Mouse (Mus musculus) gastrocnemius, adult 18-20 months (tissue): ENCODE measurements around the gene Cdh15. TPM values are rescaled to one million over a fixed set of nuclear protein-coding genes. Genes with fewer than 3 reads are reported as not detected.

Source experiments
- DNase-seq: peaks from one replicate; pipeline ENCODE4 v3.0.0; 2021; ENCODE audit warnings: low spot score
- total RNA-seq, 2 experiments: library from RNA; stranded (reverse); gene quantifications; 2 replicates each; pipeline ENCODE4 v1.2.3; 2021

The Cdh15 gene
- total RNA-seq, 2 experiments from 2014 or later: 16.2 to 20.5 TPM

DNA sequence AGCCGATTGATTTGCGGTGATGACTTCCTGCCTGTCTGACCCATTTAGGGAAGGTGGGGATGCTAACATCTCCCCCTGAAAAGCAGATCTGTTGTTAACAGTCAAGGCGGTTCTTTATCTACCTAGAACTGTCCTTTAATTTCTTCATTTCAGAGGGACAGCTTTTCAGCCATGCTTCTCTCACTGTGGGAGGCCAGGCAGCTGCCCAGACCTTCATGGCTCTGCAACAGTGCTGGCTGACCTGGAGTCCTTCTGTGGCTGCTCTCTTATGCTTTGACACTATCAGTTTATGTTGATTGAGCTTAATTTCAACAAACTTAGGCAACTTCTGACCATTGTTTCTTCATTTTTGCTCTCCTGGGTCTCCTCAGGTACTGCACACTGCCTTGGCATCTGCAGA lies 32.5 kb downstream of the Cdh15 start:
- DNase-seq: no peak

DNA sequence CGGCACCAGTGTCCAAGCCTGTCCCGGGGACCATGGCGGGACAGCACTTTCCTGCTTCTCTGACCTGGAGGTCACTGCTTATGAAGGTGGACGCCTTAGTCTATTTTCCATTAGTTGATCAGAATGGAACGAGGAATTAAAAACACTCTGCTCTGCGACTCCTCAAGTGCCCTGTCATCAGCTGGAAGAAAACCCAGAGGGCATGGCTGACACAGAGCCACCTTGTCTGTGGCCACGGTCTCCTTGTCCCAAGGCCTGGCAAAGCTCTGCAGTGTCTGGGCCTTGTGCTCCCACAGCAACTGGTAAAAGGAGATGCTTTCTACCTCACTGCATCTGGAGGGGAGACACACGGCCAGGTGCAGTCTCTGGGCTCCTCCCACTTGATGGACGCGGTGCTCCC lies 35.9 kb downstream of the Cdh15 start:
- no peak for DNase-seq

DNA sequence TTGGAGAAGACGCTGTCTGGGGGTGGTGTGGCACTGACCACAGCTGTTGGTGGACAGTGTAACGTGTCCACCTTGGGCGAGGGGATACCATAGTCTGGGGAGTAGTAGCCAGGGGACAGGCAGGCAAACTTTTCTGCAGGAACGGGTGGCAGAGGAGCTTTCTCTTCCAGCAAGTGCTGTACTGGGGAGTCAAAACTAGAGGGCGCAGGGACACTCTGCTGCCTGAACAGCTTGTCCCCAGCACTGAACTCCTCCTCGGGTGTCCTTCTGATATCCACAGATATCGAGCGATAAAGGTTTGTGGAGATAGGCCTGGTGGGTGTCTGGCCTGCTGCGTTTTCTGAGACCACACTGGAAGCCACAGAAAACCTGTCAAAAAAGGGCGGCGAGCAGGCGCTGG lies 43.7 kb downstream of the Cdh15 start:
- DNase-seq: no peak

DNA sequence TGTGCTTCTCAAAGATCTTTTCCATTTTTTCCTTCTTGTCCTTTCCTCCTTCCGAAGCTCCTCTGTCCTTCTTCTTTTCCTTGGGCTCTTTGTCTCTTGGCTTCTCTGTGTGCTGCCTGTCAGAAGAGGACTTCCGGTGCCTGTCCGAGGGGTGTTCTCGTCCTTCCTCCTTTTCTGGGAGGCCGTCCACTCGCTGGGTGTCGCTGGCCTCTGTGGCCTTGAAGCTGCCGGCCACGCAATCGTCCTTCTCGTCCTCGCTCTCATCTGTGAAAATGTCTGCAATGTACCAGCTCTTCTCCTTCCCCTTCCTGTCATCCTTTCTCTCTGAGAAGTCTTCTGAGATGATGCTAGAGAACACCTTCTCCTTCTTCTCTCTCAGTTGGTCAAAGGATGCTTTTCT lies 45.7 kb downstream of the Cdh15 start:
- no peak for DNase-seq

DNA sequence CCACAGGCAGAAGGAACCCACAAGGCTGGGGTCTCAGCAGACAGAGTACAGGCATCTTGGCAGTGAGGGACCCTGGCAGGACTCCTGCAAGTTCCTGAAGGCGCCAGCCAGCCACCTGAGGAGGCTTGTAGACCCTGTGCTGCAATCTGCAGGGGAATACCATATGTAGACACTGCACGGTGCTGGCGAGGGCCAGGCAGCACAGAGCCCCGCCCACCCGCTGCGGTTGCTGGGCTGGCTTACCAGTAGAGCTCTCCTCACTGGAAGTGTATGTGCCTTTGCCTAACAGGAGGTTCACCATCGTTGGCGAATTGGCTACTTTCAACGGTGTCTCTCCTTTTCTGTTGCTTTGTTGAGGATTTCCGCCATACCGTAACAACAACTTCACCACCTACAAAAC lies 48.6 kb downstream of the Cdh15 start:
- DNase-seq: no peak

DNA sequence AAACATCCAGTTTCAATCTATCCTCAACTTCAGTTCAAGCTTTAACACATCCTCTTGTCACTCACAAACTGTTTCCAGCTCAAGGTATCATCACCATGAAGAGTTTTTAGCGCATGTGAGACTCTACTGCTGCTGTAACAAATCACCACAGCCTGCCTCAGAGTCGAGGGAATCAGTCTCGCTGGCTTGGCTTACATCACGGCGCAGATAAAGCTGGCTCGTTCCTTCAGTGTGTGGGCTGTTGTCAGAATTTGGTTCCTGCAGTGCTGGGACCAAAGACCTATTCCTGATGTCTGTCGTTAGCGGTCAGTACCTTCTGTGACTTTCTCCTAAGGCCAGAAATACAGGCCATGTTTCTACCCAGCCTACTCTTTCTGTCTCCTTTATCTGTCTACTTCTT lies 49.4 kb downstream of the Cdh15 start:
- DNase-seq: no peak

DNA sequence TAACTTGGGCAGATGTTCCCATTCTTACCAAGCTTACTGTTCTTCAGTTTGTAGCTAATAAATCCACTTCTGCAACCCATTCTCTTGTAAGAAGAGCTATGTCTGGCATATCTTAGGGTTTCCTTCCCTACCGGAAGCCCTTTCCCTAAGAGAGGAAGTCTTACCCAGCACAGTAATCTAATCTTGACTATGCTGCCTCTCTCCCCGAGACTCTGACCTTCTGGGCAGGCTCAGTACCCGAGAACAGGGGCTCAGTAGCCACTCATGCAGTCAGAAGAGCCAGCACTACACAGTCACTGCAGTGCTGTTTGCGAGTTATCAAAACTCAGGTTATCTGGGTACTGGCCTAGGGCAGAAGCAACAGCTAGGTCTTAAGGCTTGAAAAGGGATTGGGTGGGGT lies 50.3 kb downstream of the Cdh15 start:
- DNase-seq: no peak

DNA sequence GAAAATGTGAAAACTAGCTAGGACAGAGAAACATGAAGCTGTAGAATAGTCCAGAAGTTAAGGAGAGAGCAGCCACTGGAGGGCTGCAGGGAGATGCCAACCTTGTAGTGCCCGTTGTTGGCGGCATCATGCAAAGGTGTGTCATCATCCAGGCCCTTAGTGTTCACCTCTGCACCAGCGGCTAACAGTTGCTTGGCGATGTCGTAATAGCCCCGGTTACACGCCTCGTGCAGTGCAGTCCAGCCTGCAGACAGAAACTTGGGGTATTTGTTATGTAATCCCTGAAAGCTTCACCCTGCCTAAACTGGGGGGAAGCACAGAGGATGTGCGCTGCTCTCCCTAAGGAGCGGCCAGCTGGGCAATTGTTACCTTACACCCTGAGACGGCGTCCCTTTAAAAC lies 50.7 kb downstream of the Cdh15 start:
- no peak for DNase-seq

DNA sequence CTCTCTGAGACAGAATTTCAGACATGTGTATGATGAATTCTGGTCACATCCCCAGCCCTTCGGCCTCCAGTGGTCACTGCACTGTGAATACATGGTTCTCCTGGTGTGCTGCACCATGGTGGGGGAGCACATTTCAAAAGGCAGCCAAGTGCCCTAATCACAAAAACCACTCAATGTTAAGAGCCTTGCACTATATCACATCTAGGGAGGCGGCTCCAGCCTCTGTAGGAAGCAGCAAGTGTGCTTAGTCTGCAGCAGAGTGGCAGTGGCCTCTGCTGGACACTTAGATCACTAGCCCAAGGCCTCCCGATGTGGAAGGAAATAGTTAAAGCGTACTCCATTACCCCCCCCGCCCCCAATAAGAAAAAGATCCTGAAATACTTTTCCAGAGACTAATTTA lies 51.3 kb downstream of the Cdh15 start:
- DNase-seq: no peak

DNA sequence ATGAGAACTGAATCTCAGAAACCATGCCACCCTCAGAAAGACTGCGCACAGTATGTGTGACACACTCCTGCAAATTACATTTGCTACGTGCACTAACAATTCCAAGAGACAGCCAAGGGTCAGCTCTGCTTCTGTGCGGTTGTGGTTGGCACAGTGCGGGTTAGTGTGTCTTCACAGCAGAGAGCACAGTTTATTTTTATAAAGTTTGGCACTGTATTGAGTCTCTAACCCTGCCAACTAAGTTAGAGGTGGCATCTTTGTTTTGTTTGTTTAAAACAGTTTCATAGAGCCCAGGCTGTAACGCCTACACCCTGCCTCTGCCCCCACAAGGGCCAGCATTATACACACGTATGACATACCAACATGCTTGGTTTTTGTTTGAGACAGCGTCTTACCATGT lies 53.7 kb downstream of the Cdh15 start:
- DNase-seq: no peak

DNA sequence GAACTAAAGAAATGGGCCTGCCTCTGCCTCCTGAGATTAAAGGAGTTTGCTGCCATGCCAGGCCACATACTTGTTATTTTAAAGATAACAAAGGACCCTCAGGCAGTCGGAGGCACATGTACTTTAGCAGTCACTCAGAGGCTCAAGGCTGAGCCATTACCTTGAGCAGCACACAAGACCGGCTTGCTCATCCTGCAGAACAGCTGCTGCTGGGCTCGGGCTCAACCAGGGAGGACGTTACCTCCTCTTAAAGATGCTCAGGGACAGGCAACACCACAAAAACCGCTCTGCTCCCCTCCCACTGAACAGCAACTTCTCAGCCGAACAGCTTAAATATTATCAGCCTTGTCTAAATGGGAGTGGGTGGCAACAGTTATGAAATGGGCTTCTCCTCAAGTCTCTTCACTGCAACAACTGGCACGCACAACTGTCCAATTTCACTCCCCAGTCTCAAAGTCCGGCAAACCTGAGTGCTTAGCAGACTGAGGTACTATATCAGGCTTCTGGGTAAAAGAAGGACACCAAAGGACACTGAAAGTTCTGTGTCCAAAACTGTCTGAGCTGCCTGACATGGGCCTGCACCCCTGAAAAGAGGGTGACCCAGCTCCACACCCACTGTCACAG lies 54.2 kb downstream of the Cdh15 start:
- no peak for DNase-seq

DNA sequence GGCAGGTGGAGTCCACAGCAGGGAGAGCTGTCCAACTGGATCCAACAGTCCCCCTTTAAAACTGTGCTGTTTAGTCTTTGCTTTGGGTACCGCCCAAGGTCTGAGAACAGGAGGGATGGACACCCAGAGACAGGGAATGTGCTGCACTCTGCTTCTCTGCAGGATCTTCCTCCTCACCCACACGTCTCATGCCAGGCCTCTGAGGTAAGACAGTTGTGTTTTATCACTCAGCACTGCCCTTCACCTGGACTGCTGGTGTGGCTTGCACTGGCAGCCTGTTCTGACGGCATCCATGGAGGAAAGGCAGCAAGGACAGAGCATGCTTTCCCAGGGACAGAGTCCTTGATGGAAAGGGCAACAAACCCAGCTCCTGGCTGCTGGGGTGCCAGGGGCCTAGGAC lies 54.8 kb downstream of the Cdh15 start:
- no peak for DNase-seq

DNA sequence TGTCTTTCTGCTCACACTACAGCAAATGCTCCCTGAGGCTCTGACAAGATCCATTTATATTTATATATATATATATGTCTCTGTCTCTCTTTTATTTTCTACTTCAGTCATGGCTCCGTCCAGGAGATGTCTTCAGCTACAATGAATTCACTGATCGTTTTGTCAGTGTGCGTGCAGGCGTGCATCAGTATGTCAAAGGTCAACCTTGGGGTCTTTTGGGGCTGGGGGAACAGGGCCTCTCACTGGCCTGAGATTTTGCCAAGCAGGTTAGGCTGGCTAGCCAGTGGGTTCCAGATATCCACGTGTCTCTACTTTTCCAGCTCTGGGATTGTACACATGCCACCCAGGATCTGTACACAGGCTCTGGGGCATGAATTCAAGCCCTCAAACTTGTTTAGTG lies 55.2 kb downstream of the Cdh15 start:
- DNase-seq: no peak

DNA sequence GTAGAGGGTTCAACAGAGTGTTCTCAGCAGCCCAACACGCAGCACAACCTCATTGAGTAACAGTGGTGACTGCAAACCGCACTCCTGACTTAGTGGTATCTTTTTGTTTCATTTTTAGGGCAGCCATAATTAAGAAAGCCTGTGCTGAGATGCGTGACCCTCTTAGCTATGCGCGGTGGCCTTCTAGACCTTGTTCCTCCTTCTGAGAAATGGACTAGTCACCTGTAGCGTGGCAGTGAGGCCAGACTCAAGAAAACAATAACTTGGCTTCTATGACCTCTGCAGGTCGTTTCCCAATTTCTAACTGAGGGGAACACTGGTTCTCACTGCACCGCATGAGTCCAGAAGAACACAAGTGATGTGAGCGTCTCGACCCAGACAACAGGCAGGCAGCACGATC lies 56.7 kb downstream of the Cdh15 start:
- DNase-seq: no peak

DNA sequence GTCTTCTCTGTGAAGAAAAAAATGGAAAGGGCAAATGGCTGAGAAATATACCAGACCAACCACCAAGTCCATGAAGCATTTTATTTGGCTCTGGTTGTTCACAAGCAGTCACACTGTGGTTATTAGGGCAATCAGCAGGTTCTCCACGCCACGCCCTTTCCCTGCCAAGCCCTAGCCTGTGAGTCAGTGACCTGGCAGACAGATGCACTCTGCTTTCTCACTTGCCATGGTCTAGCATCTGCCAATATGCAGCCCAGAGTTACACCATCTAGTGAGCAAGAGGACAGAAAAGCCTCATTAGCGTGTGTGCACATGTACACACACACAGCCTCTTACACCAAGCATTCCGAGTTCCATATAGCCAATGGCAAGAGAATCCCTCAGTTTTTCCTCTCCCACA lies 57.6 kb downstream of the Cdh15 start:
- DNase-seq: peak; percentile 77

DNA sequence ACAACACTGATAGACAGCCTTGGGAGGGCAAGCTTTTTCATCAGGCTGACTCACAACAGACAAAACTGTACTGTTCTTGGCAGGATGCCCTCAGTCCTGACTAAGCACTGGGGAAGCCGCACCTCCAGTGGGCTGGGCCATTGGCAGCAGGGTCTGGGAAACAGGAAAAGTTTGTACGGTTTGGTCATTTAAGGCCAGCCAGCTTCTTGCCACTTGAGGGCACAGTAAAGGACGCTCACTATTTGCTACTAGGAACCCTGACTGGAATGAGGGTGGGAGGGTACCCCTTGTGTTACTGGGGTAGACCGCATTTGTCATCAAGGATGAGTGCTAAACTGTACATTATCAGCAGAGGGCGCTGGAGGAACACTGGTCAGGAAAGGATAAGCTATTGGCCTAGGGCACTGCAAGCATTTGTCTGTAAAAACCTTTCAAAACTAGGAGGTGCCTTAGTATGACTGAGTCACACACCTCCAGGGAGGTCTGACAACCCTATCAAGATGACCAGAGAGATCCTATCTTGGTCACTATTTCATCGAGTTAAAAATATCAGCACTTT lies 58.8 kb downstream of the Cdh15 start:
- peak; percentile 95 for DNase-seq

DNA sequence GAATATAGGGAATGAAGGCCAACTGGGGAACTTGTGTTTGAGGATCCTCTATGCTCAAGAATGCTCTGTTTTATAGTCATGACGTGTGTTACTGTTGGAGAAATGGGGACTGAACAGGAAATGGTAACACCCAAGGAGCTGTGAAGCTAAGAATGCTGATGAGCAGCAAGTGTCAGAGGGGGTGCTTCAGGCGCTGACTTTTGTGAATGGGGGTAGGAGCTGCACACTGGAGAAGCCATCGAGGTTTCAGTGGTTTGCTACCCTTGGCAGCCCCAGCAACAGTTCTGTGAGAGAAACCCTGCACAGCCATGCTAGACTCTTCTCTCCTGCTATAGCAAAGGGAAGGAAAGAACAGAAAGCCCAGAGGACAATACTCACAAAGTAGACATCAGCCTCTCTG lies 64.4 kb downstream of the Cdh15 start:
- DNase-seq: no peak

DNA sequence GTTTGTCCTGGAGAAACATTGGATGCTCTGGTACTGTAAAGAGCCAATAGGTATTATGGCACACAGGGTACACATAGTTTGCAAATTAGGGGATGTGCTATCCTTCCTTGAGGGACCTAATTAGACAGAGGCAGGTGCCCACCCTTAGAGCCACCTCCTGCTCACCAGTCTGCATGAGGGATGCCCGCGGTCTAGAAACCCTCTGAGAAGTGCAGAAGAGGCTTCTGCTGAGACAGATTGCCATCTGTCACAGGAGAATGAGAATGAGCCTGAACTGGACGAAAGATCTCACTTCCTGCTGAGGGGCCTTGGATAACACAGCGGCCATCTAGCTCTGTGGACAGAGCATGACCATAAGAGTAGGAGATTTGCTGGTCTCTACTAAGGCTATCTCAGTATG lies 65.1 kb downstream of the Cdh15 start:
- DNase-seq: no peak

DNA sequence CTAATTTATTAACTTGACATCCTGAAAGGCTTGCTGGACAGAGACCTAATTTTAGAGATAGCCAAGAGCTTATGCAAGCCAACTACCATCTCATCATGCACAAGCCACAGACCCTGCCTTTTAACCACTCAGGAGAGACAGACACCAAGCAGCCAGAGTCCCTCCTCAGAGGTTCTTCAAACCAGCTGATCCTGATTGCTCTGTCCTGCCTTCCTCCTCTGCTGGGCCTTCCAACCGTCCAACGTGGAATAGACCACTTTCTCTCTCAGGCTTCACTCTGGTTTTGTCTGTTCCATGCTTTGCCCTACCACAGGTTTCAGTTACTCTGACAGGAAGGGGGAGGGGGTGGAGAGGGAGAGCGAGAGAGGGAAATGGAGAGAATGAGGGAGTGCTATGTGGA lies 69.0 kb downstream of the Cdh15 start:
- no peak for DNase-seq

Other genes with a start within 250 kb of the Cdh15 start
- 1 to 10 TPM; 1.0 to 1.1 TPM for gene Galns, start 236.5 kb upstream of the Cdh15 start, total RNA-seq
- gene Trappc2l, start 236.3 kb upstream of the Cdh15 start, total RNA-seq: 10 to 100 TPM; 39.9 to 46.1 TPM
- gene Pabpn1l, start 225.2 kb upstream of the Cdh15 start, total RNA-seq: not detected
- gene Cbfa2t3, start 148.9 kb upstream of the Cdh15 start, total RNA-seq: 10 to 100 TPM; 16.1 to 25.9 TPM
- gene Acsf3, start 72.5 kb upstream of the Cdh15 start, total RNA-seq: 10 to 100 TPM; 12.4 to 12.9 TPM
- 10 to 100 TPM; 61.1 to 68.9 TPM for gene Ankrd11, start 194.3 kb downstream of the Cdh15 start, total RNA-seq
- 10 to 100 TPM; 73.9 to 77.4 TPM for gene Spg7, start 215.0 kb downstream of the Cdh15 start, total RNA-seq